Mouse (Mus musculus): ENCODE results near the gene Myadml2.
"Not testable (repeated sequence)": the region's sequence is repeated elsewhere in the genome, so short reads cannot be mapped to it uniquely, and the experiment has no call there.

The Myadml2 gene

DNA sequence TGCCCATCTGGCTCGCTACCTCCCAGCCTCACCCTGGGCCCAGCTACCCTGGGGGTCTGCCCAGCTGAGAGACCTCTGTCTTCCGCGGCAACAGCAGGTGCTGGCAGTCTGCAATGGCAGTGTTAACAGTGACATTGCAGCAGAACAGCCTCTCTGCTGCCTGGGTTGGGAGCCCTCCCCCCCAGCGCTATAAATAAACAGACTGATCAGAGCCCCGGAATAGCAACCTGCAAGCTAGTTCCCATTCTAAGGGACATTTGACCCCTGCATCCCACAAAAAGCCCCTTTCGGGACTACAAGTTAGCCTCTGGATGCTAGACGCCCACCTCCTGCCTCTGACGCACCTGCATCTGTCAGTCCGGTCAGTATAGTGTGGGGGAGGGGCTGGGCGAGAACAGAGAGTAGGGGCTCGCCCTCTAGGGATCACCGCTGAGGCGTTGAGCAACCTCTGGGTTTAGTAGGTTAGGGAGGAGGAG is at the start of gene Myadml2:
Gene Myadml2, minus strand, starts transcription at position 158 of the 476 bp plus-strand sequence.
- no peak for DNase-seq

DNA sequence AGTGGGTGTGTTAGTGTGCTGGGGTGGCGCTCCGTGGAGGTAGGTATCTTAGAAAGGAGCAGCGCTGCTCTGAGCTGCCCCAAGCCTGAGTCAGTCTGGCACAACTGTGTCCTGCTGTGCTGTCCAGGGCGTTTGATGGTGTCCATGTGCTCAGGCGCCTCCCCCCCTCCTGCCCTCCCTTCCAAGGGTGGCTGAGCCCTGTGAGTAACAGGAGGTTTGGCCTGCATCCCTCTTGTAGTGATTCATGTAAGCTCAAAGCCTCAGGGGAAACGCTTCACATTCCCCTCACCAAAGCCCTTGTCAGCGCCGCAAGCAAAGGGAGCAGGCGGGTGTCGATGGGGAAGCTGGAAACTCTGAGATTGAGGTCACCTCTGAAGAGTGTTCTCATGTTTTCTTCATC is 49.8 kb upstream of the Myadml2 start:
- DNase-seq, result no peak

DNA sequence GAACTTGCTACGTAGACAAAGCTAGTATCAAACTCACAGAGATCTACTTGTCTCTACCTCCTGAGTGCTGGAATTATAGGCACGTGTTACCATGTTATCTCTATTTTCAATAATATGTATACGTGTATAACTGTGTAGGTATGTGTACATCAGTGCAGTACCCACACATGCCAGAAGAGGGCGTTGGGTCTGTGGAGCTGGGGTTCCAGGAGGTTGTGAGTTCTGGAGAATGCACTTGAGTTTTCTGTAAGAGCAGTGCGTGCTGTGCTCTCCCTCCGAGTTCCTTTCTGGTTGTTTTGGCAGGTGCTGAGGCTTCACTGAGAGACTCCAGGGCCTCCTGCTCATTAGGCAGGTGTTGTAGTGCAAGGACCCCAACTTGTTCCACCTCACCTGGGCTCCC is 48.6 kb upstream of the Myadml2 start:
- DNase-seq, result no peak

DNA sequence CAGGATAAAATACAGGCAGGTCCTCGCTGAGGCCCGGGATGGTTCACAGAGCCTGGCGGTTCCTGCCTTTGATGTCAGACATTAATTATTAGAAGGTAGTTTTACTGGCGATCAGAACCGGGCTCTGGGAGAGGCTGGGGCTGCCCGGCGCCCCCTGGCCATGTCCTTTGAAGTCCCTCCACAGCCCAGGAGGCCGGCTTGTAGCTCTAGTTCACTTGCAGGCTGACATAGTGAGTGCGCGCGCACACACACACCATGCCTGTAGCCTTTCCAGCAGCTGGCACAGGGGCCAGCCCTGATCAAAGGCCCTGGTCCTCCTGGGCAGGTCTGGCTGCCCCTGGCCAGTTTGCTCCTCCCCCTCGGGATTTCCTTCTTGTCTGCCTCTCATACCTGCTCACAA is 47.7 kb upstream of the Myadml2 start:
- DNase-seq, result no peak

DNA sequence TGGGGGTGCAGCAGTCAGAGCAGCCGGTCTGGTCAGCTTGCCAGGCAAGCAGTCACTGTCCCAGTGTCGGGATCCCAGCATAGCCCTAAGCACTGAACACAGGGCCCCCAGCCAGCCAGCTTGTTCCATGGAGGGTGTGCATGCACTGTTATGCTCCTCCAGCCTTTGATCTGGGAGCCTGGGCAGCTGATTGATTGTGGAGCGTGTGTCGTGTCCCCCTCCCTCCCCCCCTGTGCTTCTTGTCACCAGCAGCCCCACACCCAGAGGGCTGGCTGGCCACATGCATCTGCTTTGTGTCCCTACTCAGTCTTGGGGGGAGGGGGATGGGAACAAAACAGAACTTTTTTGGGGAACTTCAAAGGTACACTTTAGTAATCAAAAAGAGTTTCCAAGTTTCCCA is 47.2 kb upstream of the Myadml2 start:
- no peak for DNase-seq

DNA sequence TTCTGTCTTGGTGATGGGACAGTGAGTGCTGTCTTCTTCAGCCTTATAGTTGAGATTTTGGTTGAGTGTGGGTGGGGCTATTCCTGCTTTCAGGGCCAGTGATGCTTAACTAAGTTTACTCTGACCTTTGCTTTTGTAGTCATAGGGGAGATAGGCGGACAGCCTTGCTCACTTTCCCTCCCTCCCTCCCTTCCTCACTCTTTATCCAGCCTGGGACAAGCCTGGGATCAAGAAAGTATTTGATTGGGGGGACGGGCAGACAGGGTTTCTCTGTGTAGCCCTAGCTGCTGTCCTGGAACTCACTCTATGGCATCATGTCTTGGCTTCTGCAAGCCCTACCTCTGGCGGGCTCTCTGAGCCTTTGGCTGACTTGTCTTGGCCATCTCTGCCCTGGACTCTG is 45.5 kb upstream of the Myadml2 start:
- DNase-seq, result no peak

DNA sequence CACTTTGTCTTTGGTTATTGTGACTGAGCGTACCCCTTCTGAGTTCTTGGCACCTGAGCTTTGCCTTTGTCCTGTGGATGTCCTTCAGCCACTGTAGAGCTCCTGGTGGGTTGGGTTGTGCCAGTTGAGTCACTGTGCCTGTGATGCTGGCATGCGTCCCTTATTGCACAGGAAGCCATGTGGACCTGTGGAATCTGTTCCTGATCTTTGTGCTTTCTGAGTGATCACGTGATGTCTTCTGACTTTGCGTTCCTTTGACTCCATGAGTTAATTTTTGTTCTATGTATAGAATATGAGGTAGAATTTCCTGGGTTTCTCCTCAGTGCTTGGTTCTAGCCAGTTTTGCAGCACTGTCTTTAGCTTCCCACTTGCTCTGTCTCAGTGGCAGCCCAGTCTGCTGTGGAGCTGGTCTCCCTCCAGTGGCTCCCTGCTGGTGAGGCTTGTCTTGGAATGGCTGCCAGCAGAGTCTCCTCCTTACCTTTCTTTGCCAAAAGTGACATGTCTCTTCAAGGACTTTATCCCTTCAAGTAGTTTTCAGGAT is 44.6 kb upstream of the Myadml2 start:
- peak; percentile 28 for DNase-seq

DNA sequence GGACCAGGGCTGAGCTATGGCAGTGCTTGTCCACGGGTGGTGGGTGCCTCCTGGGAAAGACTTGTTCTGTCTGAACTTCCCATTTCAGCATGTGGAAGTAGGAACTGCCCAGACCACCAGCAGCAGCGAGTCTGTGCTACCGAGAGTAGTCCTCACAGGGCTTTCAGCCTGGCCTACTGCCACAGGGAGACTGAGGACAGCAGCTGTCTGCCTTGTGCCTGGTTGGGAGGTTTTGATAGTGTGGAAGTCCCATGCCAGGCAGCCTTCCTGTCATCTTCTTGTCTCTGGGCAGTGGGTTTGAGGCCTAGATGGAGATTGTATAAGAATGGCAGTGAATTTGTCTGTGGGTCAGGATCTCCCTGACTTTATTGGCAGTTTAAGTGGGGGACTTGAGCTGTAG is 41.4 kb upstream of the Myadml2 start:
- no peak for DNase-seq

DNA sequence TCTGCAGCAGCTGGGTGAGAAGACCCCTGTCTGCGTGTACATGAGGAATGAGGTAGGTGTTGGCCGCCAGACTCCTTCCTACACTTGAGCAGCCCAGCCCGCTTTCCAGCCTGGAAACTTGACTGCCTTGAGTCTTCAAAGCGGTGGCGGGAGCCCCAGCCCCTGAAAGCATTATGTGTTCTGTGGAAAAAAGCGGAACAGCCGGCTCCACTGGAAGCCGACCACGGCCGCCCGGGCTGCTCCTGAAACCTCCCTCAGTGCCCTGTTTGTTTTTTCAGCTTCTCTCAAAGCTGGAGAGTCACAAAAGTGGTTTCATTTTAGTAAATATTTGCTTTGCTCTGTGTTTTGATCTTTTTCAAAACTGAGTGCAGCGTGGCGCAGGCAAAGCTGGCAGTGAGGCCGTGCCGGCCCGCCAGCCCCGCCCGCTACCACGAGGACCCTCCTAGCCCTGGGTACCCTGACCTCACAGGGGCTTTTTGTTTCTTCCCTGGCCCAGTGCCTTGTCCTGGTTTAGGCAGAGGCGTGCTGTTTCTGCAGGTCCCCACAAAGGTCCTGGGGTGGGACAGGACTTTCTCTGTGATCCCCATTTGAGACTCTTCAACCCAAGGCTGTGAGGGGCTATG is 38.8 kb upstream of the Myadml2 start:
- no peak for DNase-seq

DNA sequence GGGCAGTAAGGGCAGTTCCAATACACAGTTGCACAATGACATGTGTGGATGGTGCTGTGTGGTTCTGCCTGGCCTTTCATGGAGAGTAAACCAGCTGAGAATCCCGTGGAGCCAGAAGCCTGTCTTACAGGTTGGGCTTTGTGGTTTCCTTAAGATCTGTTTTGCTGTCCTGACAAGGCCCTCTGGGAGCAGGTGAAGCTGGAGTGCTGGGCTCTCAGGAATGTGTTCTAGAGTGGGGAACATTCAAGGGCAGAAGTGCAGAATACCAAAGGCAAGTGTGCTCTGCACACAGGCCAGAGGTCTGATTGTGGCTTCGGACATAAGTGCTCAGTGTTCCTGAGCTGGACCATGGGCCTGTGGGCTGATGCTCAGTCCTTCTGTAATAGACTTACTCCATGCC is 36.7 kb upstream of the Myadml2 start:
- no peak for DNase-seq

DNA sequence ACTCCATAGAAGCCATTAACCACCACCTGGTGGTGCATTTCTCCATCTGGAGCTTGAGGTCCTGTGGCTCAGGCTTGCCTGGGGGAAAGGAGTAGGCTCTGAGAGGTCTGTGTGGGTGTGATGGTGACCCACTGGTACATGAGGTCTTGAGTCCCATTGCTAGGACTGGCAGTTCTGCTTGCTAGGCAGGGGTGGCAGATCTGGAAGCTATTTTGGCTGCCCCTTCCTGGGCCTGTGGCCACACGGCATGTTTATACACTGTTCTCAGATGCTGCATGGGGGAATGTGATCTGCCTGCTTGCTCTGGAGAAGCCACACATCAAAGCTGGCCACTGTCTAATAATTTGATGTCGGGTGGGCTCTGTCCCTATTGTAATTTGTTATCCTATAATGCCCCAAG is 36.1 kb upstream of the Myadml2 start:
- no peak for DNase-seq

DNA sequence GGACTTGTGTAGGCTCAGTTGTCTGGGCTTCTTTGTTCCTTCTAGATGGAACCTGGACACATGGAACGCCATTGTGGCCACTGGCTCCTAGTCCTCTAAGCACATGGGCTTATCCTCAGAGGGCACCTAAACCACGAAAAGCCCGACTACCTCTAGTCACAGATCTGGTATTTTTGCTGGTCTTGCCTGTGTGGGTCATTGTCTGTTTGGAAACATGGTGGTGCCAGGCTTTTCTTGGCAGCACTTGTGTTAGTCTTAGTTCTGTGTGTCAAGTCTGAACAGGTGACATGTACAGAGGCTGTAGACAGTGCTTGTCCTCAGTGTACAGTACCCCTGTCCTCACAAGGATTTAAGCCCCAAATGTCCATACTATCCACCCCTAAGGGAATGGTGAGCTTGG is 35.6 kb upstream of the Myadml2 start:
- no peak for DNase-seq

DNA sequence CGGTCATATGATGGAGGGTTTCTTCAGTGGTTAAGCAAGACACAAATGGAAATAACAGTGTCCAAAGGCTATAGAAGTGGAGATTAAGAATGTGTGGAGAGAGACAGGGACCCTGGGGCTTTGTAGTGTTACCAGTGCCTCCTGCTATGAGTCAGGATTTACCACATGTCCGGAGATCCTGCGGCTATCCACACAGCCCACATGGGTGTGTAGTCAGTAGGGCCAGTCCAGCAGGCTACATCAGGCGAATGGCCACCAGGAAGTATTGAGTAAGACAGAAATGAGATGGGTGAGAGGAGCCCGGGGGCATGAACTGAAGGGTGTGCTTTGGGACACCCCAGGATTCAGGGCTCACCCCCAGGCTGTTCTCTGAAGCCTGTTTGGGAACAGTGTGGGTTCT is 34.7 kb upstream of the Myadml2 start:
- no peak for DNase-seq

DNA sequence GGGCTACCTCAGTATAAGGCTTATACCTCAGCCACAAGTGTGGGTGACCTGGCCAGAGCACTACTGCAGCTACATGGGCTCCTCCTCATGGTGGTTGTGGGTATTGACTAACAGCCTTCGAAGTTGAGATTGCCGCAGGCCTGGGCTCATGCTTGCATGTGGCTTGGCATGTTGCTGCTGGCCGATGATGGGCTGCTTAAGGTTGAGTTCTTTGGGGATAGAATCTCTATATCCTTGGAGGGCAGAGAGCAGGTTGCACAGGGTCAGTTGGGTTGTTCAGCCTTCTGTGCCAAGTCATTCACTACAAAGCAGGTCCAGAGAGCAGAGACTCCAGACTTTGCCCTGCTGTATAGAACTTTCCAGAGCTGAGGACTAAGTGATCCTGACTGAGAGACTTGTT is 32.0 kb upstream of the Myadml2 start:
- DNase-seq, result no peak

DNA sequence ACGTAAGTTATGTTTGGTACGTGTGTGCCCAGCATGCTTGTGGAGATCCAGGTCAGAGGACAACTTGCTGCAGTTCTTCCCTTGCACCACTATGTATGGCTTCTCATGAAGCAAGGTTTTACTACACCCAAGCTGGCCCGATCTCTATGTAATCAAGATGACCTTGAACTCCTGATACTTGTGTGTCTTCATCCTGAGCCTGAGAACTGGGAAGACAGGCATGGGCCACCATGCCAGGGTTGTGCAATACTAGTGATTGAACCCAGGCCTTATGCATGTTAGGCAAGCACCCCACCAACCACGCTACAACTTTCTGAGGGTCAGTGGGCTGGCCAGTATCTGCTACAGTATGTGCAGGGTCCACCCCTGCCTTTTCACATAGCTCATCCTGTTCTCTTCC is 29.0 kb upstream of the Myadml2 start:
- DNase-seq, result no peak

DNA sequence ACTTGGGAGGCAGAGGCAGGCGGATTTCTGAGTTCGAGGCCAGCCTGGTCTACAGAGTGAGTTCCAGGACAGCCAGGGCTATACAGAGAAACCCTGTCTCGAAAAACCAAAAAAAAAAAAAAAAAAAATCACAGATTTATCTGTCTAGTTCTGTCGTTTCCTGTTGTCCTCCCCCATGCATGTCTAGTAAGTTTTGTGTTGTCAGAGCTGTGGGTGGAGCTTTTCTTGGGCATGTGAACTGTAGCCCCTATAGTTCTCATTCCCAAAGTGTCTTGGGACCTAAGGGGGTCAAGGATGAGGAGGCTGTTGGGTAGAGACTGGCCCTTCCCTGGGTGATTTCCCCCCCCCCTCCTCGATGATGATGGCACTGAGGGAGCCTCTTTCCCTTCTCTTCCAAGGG is 27.9 kb upstream of the Myadml2 start:
- DNase-seq, result not testable (repeated sequence)

DNA sequence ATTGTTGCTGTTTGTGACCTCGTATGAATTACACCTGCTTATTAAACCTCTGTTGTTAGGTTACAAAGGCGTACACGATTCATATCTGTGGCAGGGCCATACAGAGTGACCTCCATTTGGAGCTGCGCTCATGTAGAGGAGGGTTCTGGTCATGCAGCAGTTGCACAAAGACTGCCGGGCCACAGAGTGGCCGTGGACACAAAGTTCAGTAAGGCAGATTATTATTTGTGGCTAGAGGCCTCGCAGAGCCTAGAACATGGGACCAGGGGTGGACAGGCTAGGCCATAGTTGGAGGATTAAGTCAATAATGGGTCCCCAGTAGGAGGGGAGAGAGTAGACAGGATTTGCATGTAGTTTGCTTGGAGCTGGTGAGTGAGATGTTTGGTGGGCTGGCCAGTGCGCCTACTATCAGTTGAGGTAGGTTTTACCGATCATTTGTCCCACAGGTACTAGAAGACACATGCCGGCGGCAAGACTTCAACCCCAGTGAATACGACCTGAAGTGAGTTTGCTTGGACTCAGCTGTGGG is 25.7 kb upstream of the Myadml2 start:
- no peak for DNase-seq

DNA sequence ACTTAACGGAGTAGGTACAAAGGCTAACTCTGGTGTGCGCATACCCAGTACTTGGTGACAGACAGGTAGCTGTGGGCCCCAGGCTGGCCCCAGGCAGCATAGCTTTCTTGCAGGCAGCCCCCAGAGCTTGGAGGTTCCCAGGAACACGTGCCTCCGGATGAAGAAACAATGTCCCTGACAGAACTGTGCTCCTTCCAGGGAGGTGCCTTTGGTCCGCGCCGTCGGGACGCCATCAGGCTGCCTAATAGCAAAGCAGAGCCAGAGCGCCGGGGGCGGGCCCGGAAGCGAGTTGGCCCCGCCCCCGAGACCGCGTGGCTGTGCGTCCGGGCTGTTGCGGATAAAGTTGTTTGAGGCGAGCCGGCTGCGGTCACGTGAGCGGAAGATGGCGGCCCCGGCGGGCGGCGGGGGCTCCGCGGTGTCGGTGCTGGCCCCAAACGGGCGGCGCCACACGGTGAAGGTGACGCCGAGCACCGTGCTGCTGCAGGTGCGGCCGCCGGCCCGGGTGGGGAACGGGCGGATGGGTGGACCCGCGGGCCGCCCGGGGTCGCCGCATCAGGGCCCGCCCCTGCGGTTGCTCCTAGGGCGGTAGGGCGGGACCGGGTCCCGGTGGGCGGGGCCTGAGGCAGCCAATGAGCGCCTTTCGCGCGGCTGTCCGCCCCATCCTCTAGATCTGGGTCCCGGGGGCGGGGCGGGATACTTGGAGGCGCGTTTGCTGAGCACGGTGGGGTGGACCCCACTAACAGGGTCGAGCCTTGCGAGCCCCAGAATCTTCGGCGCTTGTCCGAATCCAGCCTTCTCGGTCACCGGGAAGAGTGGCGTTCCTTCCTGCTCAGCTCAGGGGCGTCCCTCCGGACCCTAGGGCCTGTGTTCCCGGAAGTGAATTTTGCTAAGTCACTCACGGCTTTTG is 25.0 kb upstream of the Myadml2 start, which contains the start of gene Aspscr1:
Gene Aspscr1, plus strand, starts transcription at position 287 of the 907 bp plus-strand sequence.
- peak; percentile 96 for DNase-seq

DNA sequence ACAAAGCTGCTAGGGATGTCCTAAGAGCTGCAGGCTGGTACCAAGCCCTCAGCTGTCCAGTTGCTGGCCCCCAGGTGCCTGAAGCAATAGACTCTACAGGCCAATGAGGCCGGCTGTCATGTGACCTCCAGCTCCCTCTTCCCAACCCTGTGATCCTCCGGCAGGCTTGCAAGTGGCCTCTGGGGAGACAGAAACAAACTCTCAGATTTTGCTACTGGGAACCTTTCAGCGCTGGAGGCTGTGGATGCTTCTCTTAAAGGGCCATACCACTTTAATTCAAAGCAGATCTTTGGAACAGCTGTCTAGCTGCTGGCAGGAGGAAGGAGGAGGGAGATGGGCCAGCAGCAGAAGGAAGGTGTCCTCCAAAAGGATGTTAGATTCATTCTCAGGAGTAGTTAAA is 18.7 kb upstream of the Myadml2 start:
- no peak for DNase-seq

DNA sequence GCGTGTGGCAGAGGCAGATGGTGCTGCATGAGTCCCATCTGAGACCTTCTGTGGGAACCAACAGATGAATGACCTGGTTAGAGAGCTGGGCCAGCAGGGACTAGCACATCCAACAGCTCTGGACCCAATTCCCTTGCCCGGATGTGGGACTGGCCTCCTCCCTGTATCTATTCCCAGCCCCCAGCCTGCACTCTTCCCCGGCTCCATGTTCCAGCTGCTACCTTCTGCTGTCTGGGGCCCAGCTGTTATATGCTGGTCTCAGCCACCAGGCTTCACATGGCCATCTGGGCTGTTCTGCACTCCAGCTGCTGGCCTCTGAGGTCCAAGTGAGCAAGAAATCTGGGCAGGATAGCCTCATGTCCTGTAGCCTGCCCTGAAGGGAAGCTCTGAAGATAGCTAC is 17.4 kb upstream of the Myadml2 start:
- DNase-seq, result no peak

DNA sequence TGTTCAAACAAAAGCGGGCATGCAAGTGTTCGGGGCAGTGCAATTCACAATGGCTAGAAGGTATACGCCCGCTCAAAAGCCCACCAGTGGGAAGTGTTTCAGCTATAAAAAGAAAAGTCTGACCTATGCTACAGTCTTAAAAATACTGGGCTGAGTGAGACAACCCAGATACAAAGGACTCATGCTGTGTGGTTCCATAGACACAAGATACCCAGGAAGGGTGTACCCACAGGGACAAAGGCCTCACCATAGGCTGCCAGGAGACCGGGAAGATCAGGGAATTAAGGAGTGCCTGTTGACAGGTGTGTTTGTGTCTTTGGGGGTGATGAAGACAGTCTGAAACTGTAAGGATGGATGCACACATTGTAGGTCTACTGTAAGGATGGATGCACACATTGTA is 15.8 kb upstream of the Myadml2 start:
- DNase-seq, result no peak

DNA sequence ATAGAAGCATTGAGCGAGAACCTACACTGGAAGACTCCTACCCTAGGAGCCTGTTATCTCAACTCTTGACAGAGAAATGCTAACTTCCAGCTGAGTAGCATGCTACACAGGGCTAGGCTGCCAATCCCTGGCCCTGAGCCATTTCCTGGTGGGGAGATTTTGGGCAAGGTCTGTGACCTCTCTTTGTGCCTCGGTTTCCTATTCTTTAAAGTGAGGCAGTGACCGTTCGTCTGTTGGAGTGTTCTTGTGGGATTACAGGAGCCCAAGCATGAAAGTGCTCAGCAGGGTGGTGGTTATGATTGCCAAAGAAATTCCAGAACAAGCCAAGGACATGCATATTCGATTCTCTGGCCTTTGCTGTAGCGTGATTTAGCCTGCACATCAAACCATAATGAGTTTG is 14.8 kb upstream of the Myadml2 start:
- no peak for DNase-seq

DNA sequence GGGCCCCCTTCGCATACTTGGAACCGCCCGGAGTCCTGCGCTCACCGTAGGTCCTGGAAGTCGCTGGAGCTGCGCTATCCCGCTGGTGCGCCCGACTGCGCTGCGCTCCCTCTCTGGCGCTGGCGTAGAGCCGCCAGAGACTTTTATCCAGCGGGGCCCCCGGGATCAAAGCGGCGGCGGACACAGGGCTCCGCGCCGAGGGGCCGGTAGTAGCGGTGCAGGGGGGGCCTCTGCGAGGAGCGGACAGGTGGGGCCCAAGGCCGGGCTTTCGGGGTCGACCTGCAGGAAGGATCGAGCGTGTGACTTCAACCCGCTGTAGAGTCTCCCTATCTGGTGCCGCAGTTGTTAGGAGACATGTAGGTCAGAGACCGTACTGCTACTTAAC is 13.1 kb upstream of the Myadml2 start, which contains the start of gene Notum:
Gene Notum, minus strand, starts transcription at position 100 of the 385 bp plus-strand sequence.
- DNase-seq, result no peak
